Mouse (Mus musculus): ENCODE measurements around the gene Cbfb. TPM values are rescaled to one million over a fixed set of nuclear protein-coding genes. Genes with fewer than 3 reads are reported as not detected.

Gene Cbfb
- polyA plus RNA-seq, 1 experiment, result 7.8 TPM

GRCm38 (mm10) chr8:105251954-105252353 is 81.5 kb downstream of the Cbfb start:
- DNase-seq (ENCODE audit: low read depth), result no peak

- DNase-seq (ENCODE audit: low read depth), result no peak
Measured at GRCm38 (mm10) chr8:105252680-105253537, 82.4 kb downstream of the Cbfb start.

GRCm38 (mm10) chr8:105253766-105254151 is 83.3 kb downstream of the Cbfb start:
- DNase-seq (ENCODE audit: low read depth), result no peak

- DNase-seq (ENCODE audit: low read depth), result no peak
Measured at GRCm38 (mm10) chr8:105254152-105254965, 83.9 kb downstream of the Cbfb start.

GRCm38 (mm10) chr8:105254966-105255350 is 84.5 kb downstream of the Cbfb start, which contains the start of gene B3gnt9:
Gene B3gnt9, minus strand, starts transcription at chr8:105255153.
- DNase-seq (ENCODE audit: low read depth), result no peak

GRCm38 (mm10) chr8:105257318-105258114 is 87.0 kb downstream of the Cbfb start:
- DNase-seq (ENCODE audit: low read depth), result no peak

- DNase-seq (ENCODE audit: low read depth), result no peak
Measured at GRCm38 (mm10) chr8:105258911-105259720, 88.6 kb downstream of the Cbfb start.

- no peak for DNase-seq (ENCODE audit: low read depth)
Measured at GRCm38 (mm10) chr8:105259721-105260320, 89.3 kb downstream of the Cbfb start.

- DNase-seq (ENCODE audit: low read depth), result no peak
Measured at GRCm38 (mm10) chr8:105260371-105261099, 90.1 kb downstream of the Cbfb start.

GRCm38 (mm10) chr8:105261326-105261980 is 91.0 kb downstream of the Cbfb start:
- no peak for DNase-seq (ENCODE audit: low read depth)

GRCm38 (mm10) chr8:105263244-105263912 is 92.9 kb downstream of the Cbfb start:
- DNase-seq (ENCODE audit: low read depth), result no peak

- no peak for DNase-seq (ENCODE audit: low read depth)
Measured at GRCm38 (mm10) chr8:105264024-105264982, 93.8 kb downstream of the Cbfb start, which contains the start of the genes Tradd and Fbxl8. Gene Tradd, minus strand, starts transcription at chr8:105264609. Gene Fbxl8, plus strand, starts transcription at chr8:105264648.

- DNase-seq (ENCODE audit: low read depth), result no peak
Measured at GRCm38 (mm10) chr8:105265128-105265527, 94.7 kb downstream of the Cbfb start.

- no peak for DNase-seq (ENCODE audit: low read depth)
Measured at GRCm38 (mm10) chr8:105266775-105267174, 96.3 kb downstream of the Cbfb start.
